Mouse (Mus musculus) liver, adult 2 months (tissue): Measurements from ENCODE around the gene Olfr1009. TPM values are rescaled to one million over a fixed set of nuclear protein-coding genes. Genes with fewer than 3 reads are reported as not detected.
A peak's percentile ranks its signal among the peaks of the same experiment; 100 is the strongest.
"Not testable (repeated sequence)": the region's sequence is repeated elsewhere in the genome, so short reads cannot be mapped to it uniquely, and the experiment has no call there.

Experiments used
- DNase-seq: peaks from one replicate; pipeline ENCODE4 v3.0.0-alpha.2; 2011; ENCODE audit warnings: low read depth, low spot score; ENCODE audit errors: extremely low read depth
- H3K27ac ChIP-seq: fragments of 200-500 bp; replicated peaks from 2 replicates; pipeline ENCODE4 v1.5.1; 2012; ENCODE audit warnings: low read depth, mild to moderate bottlenecking, control low read depth, inconsistent platforms, low read length; ENCODE audit not compliant: insufficient read depth
- H3K27me3 ChIP-seq: fragments of 200-500 bp; 2 replicates; pipeline ENCODE4 v1.6.1; 2012; ENCODE audit warnings: mild to moderate bottlenecking, moderate library complexity, low read length, inconsistent platforms; ENCODE audit not compliant: control insufficient read depth, insufficient read depth
- H3K36me3 ChIP-seq: fragments of 200-500 bp; 2 replicates; pipeline ENCODE4 v1.6.1; 2012; ENCODE audit warnings: low read length, inconsistent platforms; ENCODE audit not compliant: control insufficient read depth, insufficient read depth
- H3K4me1 ChIP-seq: fragments of 200-500 bp; 2 replicates; pipeline ENCODE4 v1.6.1; 2011; ENCODE audit warnings: low read length; ENCODE audit not compliant: control insufficient read depth, insufficient read depth
- H3K4me3 ChIP-seq: fragments of 200-500 bp; 2 replicates; pipeline ENCODE4 v1.5.1; 2011; ENCODE audit warnings: low read depth, mild to moderate bottlenecking, control low read depth, low read length, moderate library complexity; ENCODE audit not compliant: insufficient read depth
- H3K79me2 ChIP-seq: fragments of 200-500 bp; 2 replicates; pipeline ENCODE4 v1.6.1; 2012; ENCODE audit warnings: inconsistent platforms, mild to moderate bottlenecking, low read length, moderate library complexity; ENCODE audit not compliant: control insufficient read depth, insufficient read depth
- H3K9ac ChIP-seq: fragments of 200-500 bp; 2 replicates; pipeline ENCODE4 v1.6.1; 2012; ENCODE audit warnings: low read depth, mild to moderate bottlenecking, control low read depth, inconsistent platforms, low read length
- CTCF ChIP-seq: fragments of 200-500 bp; IDR thresholded peaks from 2 replicates; pipeline ENCODE4 v1.5.1; 2011; ENCODE audit warnings: low read depth, low read length, control low read depth
- POLR2A ChIP-seq: fragments of 200-500 bp; IDR thresholded peaks from 2 replicates; pipeline ENCODE4 v1.6.1; 2011; ENCODE audit warnings: low read length, control low read depth; ENCODE audit not compliant: insufficient read depth; ENCODE audit errors: extremely low read depth
- WGBS: fragments of 180-500 bp; shearing (Covaris S2); methylation state at CpG from one replicate; pipeline ENCODE4 v1.1.7; 2018; 5-methylcytosine and 5-hydroxymethylcytosine counted together
- polyA plus RNA-seq: library from polyadenylated mRNA; depleted of rRNA; stranded (reverse); fragments of >200 nt; gene quantifications from 2 replicates; pipeline ENCODE4 v1.2.3, GENCODE M21; 2012; rRNA removed
- total RNA-seq: library from RNA; depleted of rRNA; stranded (reverse); fragments of >200 nt; gene quantifications from 2 replicates; pipeline ENCODE4 v1.2.3, GENCODE M21; 2014; rRNA removed

Olfr1009 gene
- not detected in 2 replicates for total RNA-seq
- not detected in 2 replicates for polyA plus RNA-seq

GRCm38 (mm10) chr2:85715119-85715518, at the start of gene Olfr1009:
TSS of gene Olfr1009 (plus strand) at chr2:85715419.
- Histone ChIP-seq H3K27me3 (no peaks in the 10 kb centered on the region), H3K79me2 (no peaks in the 10 kb centered on the region), H3K36me3 (no peaks in the 10 kb centered on the region), H3K4me1 (no peaks in the 10 kb centered on the region), H3K9ac (no peak within 1 kb of the TSS), H3K27ac (no peak within 1 kb of the TSS), H3K4me3 (no peak within 1 kb of the TSS)
- DNase-seq: no peak
- 89% methylated on average over 1 of the region's 1 CpGs for WGBS
- TF ChIP-seq CTCF: no peak
- TF ChIP-seq POLR2A: no peak

GRCm38 (mm10) chr2:85678667-85679066, 36.6 kb upstream of the Olfr1009 start, which contains the start of gene Olfr1006:
TSS of gene Olfr1006 (minus strand) at chr2:85678767.
- Histone ChIP-seq H3K27me3 (no peaks in the 10 kb centered on the region), H3K79me2 (no peaks in the 10 kb centered on the region), H3K27ac (no peak within 1 kb of the TSS), H3K36me3 (no peaks in the 10 kb centered on the region), H3K9ac (no peak within 1 kb of the TSS), H3K4me3 (no peak within 1 kb of the TSS), H3K4me1 (no peaks in the 10 kb centered on the region)
- DNase-seq: no peak
- no peak for TF ChIP-seq CTCF
- TF ChIP-seq POLR2A: no peak

GRCm38 (mm10) chr2:85689131-85689530, 26.1 kb upstream of the Olfr1009 start, which contains the start of gene Olfr1008:
TSS of gene Olfr1008 (plus strand) at chr2:85689431.
- Histone ChIP-seq H3K4me3 (no peak within 1 kb of the TSS), H3K9ac (no peak within 1 kb of the TSS), H3K27ac (no peak within 1 kb of the TSS), H3K79me2 (no peaks in the 10 kb centered on the region), H3K27me3 (no peaks in the 10 kb centered on the region), H3K36me3 (no peaks in the 10 kb centered on the region), H3K4me1 (no peaks in the 10 kb centered on the region)
- DNase-seq: no peak
- no peak for TF ChIP-seq CTCF
- TF ChIP-seq POLR2A: no peak

- H3K4me3 ChIP-seq, H3K79me2 ChIP-seq, H3K27ac ChIP-seq, H3K4me1 ChIP-seq, H3K9ac ChIP-seq, H3K36me3 ChIP-seq, DNase-seq, H3K27me3 ChIP-seq: not testable (repeated sequence)
- WGBS: 70% methylated on average over 2 of the region's 2 CpGs
Measured at GRCm38 (mm10) chr2:85710680-85711079, 4.5 kb upstream of the Olfr1009 start.

- DNase-seq: no peak
- Histone ChIP-seq H3K4me1 (no peaks in the 10 kb centered on the region), H3K79me2 (no peaks in the 10 kb centered on the region), H3K9ac (no peak overlapping the region), H3K27me3 (no peaks in the 10 kb centered on the region), H3K36me3 (no peaks in the 10 kb centered on the region), H3K4me3 (no peak overlapping the region), H3K27ac (no peak overlapping the region)
- 18% methylated on average over 1 of the region's 1 CpGs for WGBS
- no peak for TF ChIP-seq POLR2A
- no peak for TF ChIP-seq CTCF
Measured at GRCm38 (mm10) chr2:85711159-85711558, 4.1 kb upstream of the Olfr1009 start.

- Histone ChIP-seq H3K4me3 (no peak overlapping the region), H3K79me2 (no peaks in the 10 kb centered on the region), H3K36me3 (no peaks in the 10 kb centered on the region), H3K27me3 (no peaks in the 10 kb centered on the region), H3K27ac (no peak overlapping the region), H3K9ac (no peak overlapping the region), H3K4me1 (no peaks in the 10 kb centered on the region; the same call in 1 of the 2 replicates)
- TF ChIP-seq POLR2A (no peak), CTCF (no peak)
- 11% methylated on average over 3 of the region's 3 CpGs for WGBS
- DNase-seq: peak; percentile 29
Measured at GRCm38 (mm10) chr2:85725793-85726192, 10.6 kb downstream of the Olfr1009 start.

GRCm38 (mm10) chr2:85753822-85754221, 38.6 kb downstream of the Olfr1009 start:
- H3K9ac ChIP-seq: no peak overlapping the region
- H3K4me1 ChIP-seq: no peaks in the 10 kb centered on the region
- H3K27ac ChIP-seq: no peak overlapping the region
- no peak for TF ChIP-seq CTCF
- TF ChIP-seq POLR2A: no peak
- H3K27me3 ChIP-seq: no peaks in the 10 kb centered on the region
- no peaks in the 10 kb centered on the region for H3K36me3 ChIP-seq
- H3K4me3 ChIP-seq: no peak overlapping the region
- H3K79me2 ChIP-seq: no peaks in the 10 kb centered on the region
- no peak for DNase-seq
- 80% methylated on average over 4 of the region's 4 CpGs for WGBS
